Mouse (Mus musculus) liver, postnatal 0 days (tissue): Measurements from ENCODE around the gene Ccdc191.

Source experiments
- CTCF ChIP-seq: sonication (generic); IDR thresholded peaks from 2 replicates; pipeline ENCODE4 v1.5.1; 2016; ENCODE audit warnings: antibody characterized with exemption, low read depth
- EP300 ChIP-seq: IDR thresholded peaks from 2 replicates; pipeline ENCODE4 v1.6.1; 2016; ENCODE audit warnings: antibody characterized with exemption, low read depth, mild to moderate bottlenecking

DNA sequence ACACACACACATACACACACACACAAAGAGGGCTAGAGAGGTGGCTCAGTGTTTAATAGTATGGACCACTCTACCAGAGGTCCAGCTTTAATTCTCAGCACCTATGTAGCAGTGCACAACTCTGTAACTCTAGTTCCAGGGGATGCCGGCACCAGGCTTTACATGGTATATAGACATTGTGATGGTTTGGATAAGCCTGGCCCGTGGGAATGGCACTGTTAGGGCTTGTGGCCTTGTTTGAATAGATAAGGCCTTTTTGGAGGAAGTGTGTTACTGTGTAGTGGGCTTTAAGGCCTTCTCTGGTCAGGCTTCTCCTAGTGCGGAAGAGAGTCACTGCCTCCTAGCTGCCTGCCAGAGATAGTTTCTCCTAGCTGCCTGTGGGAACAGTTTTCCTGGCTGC is 29.3 kb downstream of the Ccdc191 start:
- TF ChIP-seq CTCF (no peak), EP300 (no peak)
